Mouse (Mus musculus) kidney, adult 2 months (tissue): ENCODE data around the gene Apobec1.

Experiments used
- CTCF ChIP-seq: fragments of 200-500 bp; conservative IDR thresholded peaks from 2 replicates; pipeline ENCODE4 v1.5.1; 2011; ENCODE audit warnings: low read depth, mild to moderate bottlenecking, control low read depth, low read length, moderate library complexity, mixed read lengths; ENCODE audit not compliant: insufficient read depth, insufficient read length
- POLR2A ChIP-seq: fragments of 200-500 bp; IDR thresholded peaks from one replicate; pipeline ENCODE4 v1.6.1; 2011; ENCODE audit warnings: low read depth, low read length, control low read depth

- no peak for TF ChIP-seq CTCF
- TF ChIP-seq POLR2A, result no peak
Measured at GRCm38 (mm10) chr6:122609771-122610170, 7.5 kb upstream of the Apobec1 start, which contains the start of gene Gdf3.
